Mouse (Mus musculus): ENCODE results near the gene Rnase4.

Rnase4 gene

DNA sequence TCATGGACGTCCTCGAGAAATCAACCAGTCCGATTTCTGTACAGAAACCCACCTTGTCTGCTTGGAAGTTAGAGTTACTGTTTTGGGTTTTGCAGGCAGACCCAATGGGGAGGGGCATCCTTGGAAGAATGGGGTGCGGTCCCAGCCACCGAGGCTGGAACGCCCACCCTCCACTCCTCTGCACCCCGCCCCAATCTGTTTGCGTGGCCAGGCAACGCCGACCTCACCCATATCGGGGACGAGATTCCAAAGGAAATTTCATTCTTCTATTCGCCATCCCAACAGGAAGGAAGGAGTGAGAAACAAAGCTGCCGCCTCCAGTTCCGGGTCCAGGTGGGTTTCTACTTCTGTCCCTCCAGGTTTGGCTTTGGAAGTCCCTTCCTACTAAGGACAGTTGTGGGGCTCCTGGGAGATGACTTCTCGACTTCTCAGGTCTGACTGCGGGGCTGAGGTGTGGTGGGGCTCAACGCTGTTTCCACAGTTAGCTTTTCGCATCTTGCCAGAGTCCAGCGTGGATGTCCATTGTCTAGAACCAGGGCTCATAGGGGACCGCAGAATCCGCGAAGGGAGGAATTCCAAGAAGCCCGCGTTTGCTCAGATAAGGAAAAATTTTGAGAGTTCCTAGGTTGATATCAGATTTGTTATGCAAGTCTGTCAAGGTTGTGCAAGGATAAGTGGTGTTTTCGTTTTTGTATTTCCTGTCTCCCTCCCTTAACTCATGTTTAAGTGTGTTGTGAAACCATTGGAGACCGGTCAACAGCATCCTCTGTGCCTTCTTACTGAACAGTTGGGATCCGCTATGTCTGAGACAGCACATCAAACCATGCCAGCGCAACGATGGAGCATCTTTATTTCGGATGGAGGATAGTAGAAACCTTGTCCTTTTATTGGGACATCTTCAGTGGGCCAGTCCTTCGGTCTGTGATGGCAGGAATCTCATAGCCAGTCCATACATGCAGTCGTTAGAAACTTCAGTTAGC, at the start of gene Rnase4, which contains the start of gene Ang:
Rnase4 (plus strand) TSS at position 157 of the 980 bp plus-strand sequence.
Ang (plus strand) TSS at position 230 of the 980 bp plus-strand sequence.
- peak in 1 of 2 experiments; percentile 44 for DNase-seq (ENCODE audit: low spot score in 2 of 2)

GRCm38 (mm10) chr14:51041769-51042168, 49.1 kb upstream of the Rnase4 start, which contains the start of gene Rnase9:
Gene Rnase9, minus strand, starts transcription at chr14:51041869.
- DNase-seq (ENCODE audit: low spot score in 2 of 2): no peak

- DNase-seq (ENCODE audit: low spot score in 2 of 2): no peak
Observed at GRCm38 (mm10) chr14:51047846-51048245, 43.0 kb upstream of the Rnase4 start.

- no peak for DNase-seq (ENCODE audit: low spot score in 2 of 2)
Observed at GRCm38 (mm10) chr14:51050063-51050462, 40.8 kb upstream of the Rnase4 start, which contains the start of gene Rnase11. Gene Rnase11, minus strand, starts transcription at chr14:51050163.

- DNase-seq (ENCODE audit: low spot score in 2 of 2): no peak
Observed at GRCm38 (mm10) chr14:51051941-51052340, 38.9 kb upstream of the Rnase4 start.

- no peak for DNase-seq (ENCODE audit: low spot score in 2 of 2)
Observed at GRCm38 (mm10) chr14:51053176-51053575, 37.7 kb upstream of the Rnase4 start.

DNA sequence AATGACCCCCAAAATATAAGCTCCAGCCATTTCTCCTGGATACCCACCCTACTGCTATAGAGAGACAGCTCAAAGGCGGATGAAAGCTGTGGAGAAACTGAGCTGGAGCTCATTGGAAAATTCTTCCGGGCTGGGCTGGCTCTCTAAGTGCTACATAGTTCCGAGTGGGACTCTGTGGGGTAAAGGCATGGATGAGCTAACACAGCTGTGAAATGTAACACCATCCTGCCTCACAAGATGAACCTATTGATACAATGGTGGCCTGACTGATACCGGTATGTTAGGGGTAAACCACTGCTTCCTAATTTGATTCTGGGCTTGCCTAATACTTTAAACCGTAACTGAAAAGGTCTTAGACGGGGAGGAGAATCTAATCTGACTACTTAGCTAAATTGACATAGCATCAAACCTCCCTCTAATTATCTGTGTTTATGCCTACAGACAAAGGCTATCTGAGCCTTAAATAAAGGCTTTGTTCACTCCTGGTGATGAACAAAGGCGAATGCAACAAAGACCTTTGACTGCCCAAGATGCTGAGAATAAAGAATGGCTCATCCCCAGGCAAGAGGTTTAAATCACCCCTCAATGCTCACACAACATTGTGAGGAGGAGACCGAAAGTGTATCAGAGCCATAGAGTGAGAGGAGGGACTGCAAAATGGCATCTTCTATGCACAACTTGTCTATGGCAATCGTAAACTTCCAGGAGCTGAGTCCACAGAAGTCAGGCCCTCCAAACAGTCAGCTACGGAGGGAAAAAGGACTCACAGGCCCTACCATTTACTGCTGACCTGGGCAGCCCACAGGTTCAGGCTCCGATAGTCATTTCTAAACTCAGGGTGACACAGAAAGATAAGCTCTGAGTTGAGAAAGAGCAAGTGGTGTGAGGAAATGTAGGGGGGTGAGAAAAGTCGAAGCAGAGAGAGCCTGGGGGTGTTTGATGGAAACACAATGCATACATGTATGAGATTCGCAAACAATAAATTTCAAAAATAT, 36.3 kb upstream of the Rnase4 start:
- DNase-seq (ENCODE audit: low spot score in 2 of 2): no peak

DNA sequence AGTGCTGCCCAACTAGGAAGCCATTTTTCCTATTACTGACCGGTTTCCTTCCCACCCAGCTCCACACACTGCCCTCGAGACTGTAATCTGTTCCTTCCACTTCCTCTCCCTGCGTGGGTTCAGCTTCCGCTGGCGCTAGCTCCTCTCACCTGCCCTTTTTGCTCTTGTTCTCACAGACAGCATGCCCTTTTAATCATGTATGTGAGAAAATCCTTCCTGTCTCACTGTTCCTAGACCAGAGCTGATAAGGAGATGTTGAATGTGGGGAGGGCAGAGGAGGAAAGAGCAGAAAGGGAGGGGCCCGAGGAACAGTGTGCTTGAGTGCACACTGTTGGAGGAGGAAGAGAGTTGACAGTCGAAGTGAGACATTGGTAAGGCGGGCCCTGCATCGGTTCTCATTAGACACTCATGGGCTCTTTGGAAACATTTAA, 33.5 kb upstream of the Rnase4 start, which contains the start of gene Rnase12:
Rnase12 (minus strand) TSS at position 261 of the 431 bp plus-strand sequence.
- DNase-seq (ENCODE audit: low spot score in 2 of 2): no peak

GRCm38 (mm10) chr14:51060761-51061160, 30.1 kb upstream of the Rnase4 start:
- DNase-seq (ENCODE audit: low spot score in 2 of 2): no peak

DNA sequence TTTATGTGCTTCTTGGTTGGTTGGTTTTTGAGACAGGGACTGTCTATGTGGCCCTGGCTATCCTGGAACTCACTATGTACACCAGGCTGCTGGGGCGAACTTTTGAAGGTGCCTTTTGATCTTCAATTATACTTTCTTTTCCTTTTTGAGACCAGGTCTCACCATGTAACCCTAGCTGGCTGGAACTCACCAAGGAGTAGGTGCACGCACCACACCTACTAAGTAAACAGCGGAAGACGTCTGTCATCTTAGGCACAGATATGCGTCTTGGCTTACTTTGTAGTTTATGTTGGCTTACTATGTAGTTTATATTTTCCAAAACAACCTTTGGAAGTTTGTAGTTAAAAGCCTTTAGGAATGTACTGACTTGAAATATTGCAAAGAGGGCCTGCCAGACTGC, 21.9 kb upstream of the Rnase4 start:
- no peak for DNase-seq (ENCODE audit: low spot score in 2 of 2)

DNA sequence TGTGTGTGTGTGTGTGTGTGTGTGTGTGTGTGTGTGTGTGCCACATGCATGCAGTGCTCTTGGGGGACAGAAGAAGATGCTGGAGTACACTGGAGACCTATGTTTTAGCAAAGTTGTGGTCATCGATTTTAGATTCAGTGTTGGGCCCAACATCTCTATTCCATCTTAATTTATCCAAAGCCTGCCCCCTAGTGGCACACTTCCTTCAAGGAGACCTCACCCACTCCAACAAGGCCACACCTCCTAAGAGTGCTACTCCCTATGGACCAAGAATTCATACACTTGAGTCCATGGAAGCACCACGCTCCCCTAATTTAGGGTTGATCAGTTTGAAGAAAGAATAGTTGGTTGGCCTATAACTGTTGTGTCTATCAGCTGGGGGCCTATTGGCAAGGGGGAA, 21.3 kb upstream of the Rnase4 start:
- DNase-seq (ENCODE audit: low spot score in 2 of 2): peak in 1 of 2 experiments; percentile 56

DNA sequence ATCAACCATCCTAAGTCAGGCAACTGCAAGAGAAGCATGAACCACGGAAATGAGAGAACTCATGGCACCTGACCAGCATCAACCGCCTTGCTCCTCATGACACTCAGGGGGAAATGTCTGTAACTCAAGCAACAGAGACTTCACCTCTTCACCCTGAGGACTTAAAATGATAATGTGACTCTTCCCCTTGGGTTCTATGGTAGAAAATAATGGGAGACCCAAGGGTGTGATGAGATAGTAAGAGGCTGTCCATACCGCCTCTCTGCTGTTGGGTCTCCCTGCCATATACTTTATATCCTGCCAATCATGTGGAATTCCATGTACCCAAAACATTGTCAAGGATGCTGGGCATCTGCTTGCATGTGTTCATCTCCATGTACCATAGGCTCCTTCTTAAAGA, 16.5 kb upstream of the Rnase4 start, which contains the start of gene Olfr750:
Olfr750 (minus strand) TSS at position 101 of the 400 bp plus-strand sequence.
- no peak for DNase-seq (ENCODE audit: low spot score in 2 of 2)

GRCm38 (mm10) chr14:51079180-51079579, 11.7 kb upstream of the Rnase4 start:
- DNase-seq (ENCODE audit: low spot score in 2 of 2): no peak

DNA sequence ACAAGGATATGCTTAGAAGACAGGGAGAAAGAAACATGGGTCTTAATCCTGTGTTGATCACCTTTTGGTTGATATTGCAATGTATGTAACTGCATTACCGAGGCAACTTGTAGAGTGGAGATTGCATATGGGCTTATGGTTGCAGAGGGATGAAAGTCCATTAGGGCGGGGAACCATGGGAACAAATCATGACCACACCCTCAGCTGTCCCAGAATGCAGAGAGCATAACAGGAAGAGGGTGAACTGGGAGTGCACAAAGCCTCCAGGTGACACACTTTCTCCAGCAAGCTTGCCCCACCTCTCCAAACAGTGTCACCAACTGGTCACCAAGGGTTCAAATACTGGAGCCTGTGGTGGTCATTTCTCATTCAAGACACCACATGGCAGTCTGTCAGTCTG, 9.8 kb upstream of the Rnase4 start:
- no peak for DNase-seq (ENCODE audit: low spot score in 2 of 2)

DNA sequence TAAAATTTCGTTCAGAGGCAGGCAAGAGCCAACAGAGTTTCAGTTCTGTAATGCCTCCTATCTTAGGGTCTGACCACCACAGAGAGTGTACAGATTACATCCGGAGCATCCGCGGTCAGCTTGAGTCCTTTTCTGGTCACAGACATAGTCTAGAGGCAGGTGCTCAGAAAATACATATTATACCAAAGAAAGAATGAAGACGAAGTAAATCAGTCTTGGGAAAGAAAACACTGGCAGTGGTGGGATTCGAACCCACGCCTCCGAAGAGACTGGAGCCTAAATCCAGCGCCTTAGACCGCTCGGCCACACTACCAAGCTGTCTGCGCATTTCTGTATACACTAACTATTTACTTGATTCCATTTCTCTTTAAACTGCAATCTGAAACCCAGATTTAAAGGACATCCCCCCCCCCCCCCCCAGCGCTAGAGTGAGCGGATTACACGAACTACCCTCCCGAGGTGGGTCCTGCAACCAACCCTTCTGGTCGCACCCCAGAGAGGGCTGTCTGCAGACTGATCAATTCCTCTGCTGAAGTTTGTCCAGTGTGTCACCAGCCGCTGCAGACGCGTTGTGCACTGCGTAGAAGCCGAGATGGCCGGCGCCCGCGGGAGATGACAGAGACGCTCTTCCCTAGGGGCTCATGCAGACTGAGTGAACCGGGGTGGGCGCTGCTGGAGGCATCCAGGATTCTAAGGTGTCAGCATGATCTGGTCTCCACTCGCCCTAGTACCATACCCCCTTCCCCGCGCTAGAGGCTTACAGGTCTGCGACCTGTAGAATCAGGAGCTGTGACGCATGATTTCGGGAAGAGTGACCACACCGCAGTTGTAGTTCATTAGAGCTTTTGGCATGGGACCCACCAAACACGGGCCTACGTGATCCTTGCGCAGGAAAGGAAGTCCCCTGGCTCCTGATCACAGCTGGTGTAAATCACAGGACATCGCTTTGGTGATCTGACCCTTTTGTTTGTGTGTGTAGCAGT, 8.0 kb upstream of the Rnase4 start:
- DNase-seq (ENCODE audit: low spot score in 2 of 2): peak; percentile 36 to 60

GRCm38 (mm10) chr14:51083805-51084204, 7.1 kb upstream of the Rnase4 start:
- no peak for DNase-seq (ENCODE audit: low spot score in 2 of 2)

DNA sequence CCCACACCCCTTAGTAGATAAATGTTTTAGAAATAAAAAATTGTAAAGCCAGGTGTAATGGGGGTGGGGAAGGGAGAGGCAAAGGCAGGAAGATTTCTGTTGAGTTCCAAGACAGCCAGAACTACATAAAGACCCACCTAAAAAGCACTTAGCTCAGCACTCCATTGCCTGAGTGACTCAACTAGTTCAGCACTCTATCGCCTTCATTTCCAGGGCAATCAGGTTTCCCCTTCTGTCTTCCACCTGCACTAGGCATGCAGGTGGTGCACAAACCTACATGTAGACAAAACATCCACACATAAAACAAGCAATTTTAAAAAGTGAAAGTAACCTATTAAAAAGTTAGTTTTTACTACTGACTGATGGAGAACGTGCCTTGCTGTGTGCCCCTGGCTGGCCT, 5.8 kb upstream of the Rnase4 start:
- DNase-seq (ENCODE audit: low spot score in 2 of 2): no peak

- no peak for DNase-seq (ENCODE audit: low spot score in 2 of 2)
Observed at GRCm38 (mm10) chr14:51085911-51086310, 5.0 kb upstream of the Rnase4 start.

DNA sequence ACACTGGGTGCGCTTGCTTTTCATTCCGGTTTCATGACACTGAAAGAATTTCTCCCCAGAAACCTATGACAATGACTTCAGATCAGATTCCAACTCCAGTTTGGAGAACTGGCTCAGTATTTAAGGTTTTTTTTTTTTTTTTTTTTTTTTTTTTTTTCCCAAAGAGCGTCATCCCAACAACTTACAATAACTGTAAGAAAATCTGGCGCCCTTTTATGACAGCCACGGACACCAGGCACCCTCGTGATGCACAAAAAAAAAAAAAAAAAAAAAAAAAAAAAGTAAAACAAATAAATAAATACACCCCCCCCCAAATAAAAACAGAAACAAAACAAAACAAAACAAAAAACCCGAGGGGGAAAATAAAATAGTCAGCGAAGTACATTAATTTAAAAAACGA, 3.1 kb upstream of the Rnase4 start:
- no peak for DNase-seq (ENCODE audit: low spot score in 2 of 2)
